Mouse (Mus musculus) inflammation-experienced regulatory T-cells (primary cell): ENCODE measurements around the gene Gm42742. TPM values are rescaled to one million over a fixed set of nuclear protein-coding genes. Genes with fewer than 3 reads are reported as not detected.

Source experiments
- polyA plus RNA-seq, 2 experiments: library from polyadenylated mRNA; unstranded; fragments of 100-300 nt; shearing (Covaris generic); gene quantifications; one replicate each; pipeline ENCODE4 v1.2.1; 2017

Gm42742 gene
- polyA plus RNA-seq = 10 to 100 TPM; 35.6 to 68.8 TPM

GRCm38 (mm10) chr7:127020901-127021562 is at the start of gene Gm42742, which contains the start of gene Prrt2:
Gene Gm42742 (minus strand): TSS chr7:127021097.
Gene Prrt2 (minus strand): TSS chr7:127021211.

GRCm38 (mm10) chr7:127041851-127042672 is 21.2 kb upstream of the Gm42742 start, which contains the start of gene Kif22:
Gene Kif22 (minus strand): TSS chr7:127042471.

GRCm38 (mm10) chr7:127026984-127027726 is 6.3 kb upstream of the Gm42742 start, which contains the start of gene Maz:
Gene Maz (minus strand): TSS chr7:127027037.

GRCm38 (mm10) chr7:127016971-127017949 is 3.6 kb downstream of the Gm42742 start, which contains the start of gene Pagr1a:
Gene Pagr1a (minus strand): TSS chr7:127017352.

GRCm38 (mm10) chr7:127016481-127016485 is 4.6 kb downstream of the Gm42742 start, which contains the start of gene Pagr1b:
Gene Pagr1b (minus strand): TSS chr7:127016484.

GRCm38 (mm10) chr7:127014320-127014719 is 6.6 kb downstream of the Gm42742 start, which contains the start of gene Mvp:
Gene Mvp (minus strand): TSS chr7:127014621.

GRCm38 (mm10) chr7:126975950-126976866 is 44.7 kb downstream of the Gm42742 start, which contains the start of gene Cdiptos:
Gene Cdiptos (minus strand): TSS chr7:126976098.

GRCm38 (mm10) chr7:126975893-126975949 is 45.2 kb downstream of the Gm42742 start, which contains the start of gene Cdipt:
Gene Cdipt (plus strand): TSS chr7:126975914.

Other genes starting within 250 kb of the Gm42742 start
- gene Ypel3, start 244.1 kb downstream of the Gm42742 start, polyA plus RNA-seq = 100 to 1,000 TPM; 490 to 573 TPM
- gene Tbx6, start 239.6 kb downstream of the Gm42742 start, polyA plus RNA-seq = 1 to 10 TPM; 4.3 to 6.4 TPM
- 100 to 1,000 TPM; 363 to 467 TPM for gene Ppp4c, start 228.6 kb downstream of the Gm42742 start, polyA plus RNA-seq
- gene Fam57b, start 223.4 kb downstream of the Gm42742 start, polyA plus RNA-seq = under 1 TPM; 0.16 to 0.97 TPM
- gene 4930451I11Rik, start 189.5 kb downstream of the Gm42742 start, polyA plus RNA-seq = not detected
- not detected for gene Doc2a, start 173.7 kb downstream of the Gm42742 start, polyA plus RNA-seq
- 1 to 10 TPM; 7.9 to 8.7 TPM for gene Hirip3, start 159.1 kb downstream of the Gm42742 start, polyA plus RNA-seq
- gene Ino80e, start 158.7 kb downstream of the Gm42742 start, polyA plus RNA-seq = 10 to 100 TPM; 75.8 to 78.6 TPM
- gene Taok2, start 136.4 kb downstream of the Gm42742 start, polyA plus RNA-seq = 10 to 100 TPM; 44.6 to 51.3 TPM
- 10 to 100 TPM; 39.4 to 53.1 TPM for gene Tmem219, start 98.2 kb downstream of the Gm42742 start, polyA plus RNA-seq
- gene Kctd13, start 92.2 kb downstream of the Gm42742 start, polyA plus RNA-seq = 10 to 100 TPM; 31.6 to 38.0 TPM
- gene Asphd1, start 71.5 kb downstream of the Gm42742 start, polyA plus RNA-seq = under 1 TPM; 0.19 to 0.69 TPM
- 1 to 10 TPM in 1 of 2 experiments, under 1 TPM in 1; 0.74 to 1.0 TPM for gene Sez6l2, start 70.5 kb downstream of the Gm42742 start, polyA plus RNA-seq
- 100 to 1,000 TPM; 248 to 261 TPM for gene Cdipt, start 45.2 kb downstream of the Gm42742 start, polyA plus RNA-seq
- 1 to 10 TPM in 1 of 2 experiments, under 1 TPM in 1; 0.94 to 3.5 TPM for gene Cdiptos, start 45.0 kb downstream of the Gm42742 start, polyA plus RNA-seq
- gene Mvp, start 6.5 kb downstream of the Gm42742 start, polyA plus RNA-seq = 10 to 100 TPM; 49.5 to 51.3 TPM
- gene Pagr1b, start 4.6 kb downstream of the Gm42742 start, polyA plus RNA-seq = 1 to 10 TPM in 1 of 2 experiments, under 1 TPM in 1; 0.71 to 3.4 TPM
- gene Pagr1a, start 3.7 kb downstream of the Gm42742 start, polyA plus RNA-seq = 100 to 1,000 TPM; 140 to 147 TPM
- gene Prrt2, start 114 bp upstream of the Gm42742 start, polyA plus RNA-seq = 10 to 100 TPM in 1 of 2 experiments, 1 to 10 TPM in 1; 9.5 to 16.8 TPM
- gene Maz, start 5.9 kb upstream of the Gm42742 start, polyA plus RNA-seq = 100 to 1,000 TPM; 152 to 157 TPM
- gene Kif22, start 21.4 kb upstream of the Gm42742 start, polyA plus RNA-seq = 10 to 100 TPM; 10.1 to 11.0 TPM
- gene Zg16, start 66.2 kb upstream of the Gm42742 start, polyA plus RNA-seq = 1 to 10 TPM in 1 of 2 experiments, not detected in 1; 1.0 TPM
- gene AI467606, start 70.3 kb upstream of the Gm42742 start, polyA plus RNA-seq = 100 to 1,000 TPM; 320 to 356 TPM
- gene Qprt, start 101.1 kb upstream of the Gm42742 start, polyA plus RNA-seq = 10 to 100 TPM; 17.9 to 21.1 TPM
- 100 to 1,000 TPM in 1 of 2 experiments, 10 to 100 TPM in 1; 81.1 to 120 TPM for gene Spn, start 116.7 kb upstream of the Gm42742 start, polyA plus RNA-seq
- gene Cd2bp2, start 175.0 kb upstream of the Gm42742 start, polyA plus RNA-seq = 10 to 100 TPM; 59.9 to 63.9 TPM
- gene Tbc1d10b, start 187.4 kb upstream of the Gm42742 start, polyA plus RNA-seq = 100 to 1,000 TPM in 1 of 2 experiments, 10 to 100 TPM in 1; 71.6 to 101 TPM
- 10 to 100 TPM; 11.1 to 22.9 TPM for gene Mylpf, start 187.8 kb upstream of the Gm42742 start, polyA plus RNA-seq
- gene Zfp553, start 212.0 kb upstream of the Gm42742 start, polyA plus RNA-seq = 10 to 100 TPM; 20.4 to 32.8 TPM
- gene Sept1, start 212.0 kb upstream of the Gm42742 start, polyA plus RNA-seq = 100 to 1,000 TPM; 433 to 501 TPM
- gene Zfp771, start 223.2 kb upstream of the Gm42742 start, polyA plus RNA-seq = 10 to 100 TPM; 14.6 to 20.7 TPM
- gene Dctpp1, start 239.6 kb upstream of the Gm42742 start, polyA plus RNA-seq = 10 to 100 TPM; 27.8 to 34.4 TPM